Mouse (Mus musculus) heart, postnatal 0 days (tissue): ENCODE measurements at regions not wholly inside any gene's neighbourhood (a gene's known extent, or its start where the extent isn't known, plus 50 kb on each side); places are given as distances from the start of the nearest gene placed in this dataset.

Experiments
- CTCF ChIP-seq: IDR thresholded peaks from 2 replicates; pipeline ENCODE4 v1.5.1; 2016; ENCODE audit warnings: antibody characterized with exemption, control low read depth, low read depth
- EP300 ChIP-seq: IDR thresholded peaks from 2 replicates; pipeline ENCODE4 v1.6.1; 2016; ENCODE audit warnings: antibody characterized with exemption, low read depth

DNA sequence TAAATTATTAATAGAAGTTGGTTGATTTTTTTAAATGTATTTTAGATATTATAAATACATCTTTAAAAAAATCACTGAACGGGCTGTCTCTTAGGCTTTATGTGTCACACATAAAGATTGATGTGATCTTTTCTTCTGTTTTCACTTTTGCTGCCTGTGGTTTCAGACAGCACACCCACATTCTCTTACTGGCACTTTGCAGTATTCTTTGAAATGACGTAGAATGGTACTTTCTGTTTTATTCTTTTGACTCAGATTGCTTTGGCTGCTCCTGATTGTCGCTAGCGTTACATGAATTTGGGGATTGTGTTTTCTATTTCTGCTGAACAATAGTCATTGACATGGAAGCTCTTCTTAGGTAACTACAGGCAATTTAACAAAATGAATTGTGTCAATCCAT lies 415.4 kb upstream of the Rag2 start:
- no peak for TF ChIP-seq CTCF
- no peak for TF ChIP-seq EP300
